ENCODE assay signal across 20 mouse cellular contexts in the genomic region with DNA sequence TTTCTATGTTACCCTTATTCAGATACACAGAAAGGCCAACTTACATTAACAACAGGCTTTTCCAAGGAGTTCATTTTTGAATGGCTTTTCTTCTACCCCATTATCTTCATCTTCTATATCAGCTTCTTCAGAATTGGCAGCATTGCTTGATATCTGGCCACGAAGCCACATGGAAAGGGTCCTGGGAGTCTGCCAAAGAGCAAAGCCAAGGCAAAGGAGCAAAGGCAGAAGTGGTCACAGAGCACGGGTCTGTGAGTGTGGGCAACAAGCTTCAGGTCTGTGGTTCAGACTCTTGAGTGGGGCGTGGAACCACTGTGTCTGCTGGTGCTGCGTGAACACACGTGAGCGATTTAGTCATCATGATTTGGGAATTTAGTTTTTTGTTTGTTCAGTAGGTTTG.
DNase-seq lines count a peak whose midpoint lies in the region; ATAC-seq and TF ChIP-seq lines count a peak whose summit lies in the region.
"Had no signal": no experiment of that assay in that cellular context is flagged by ENCODE, and none has a peak within 500 bp of the region (broad histone marks: within the 10 kb centered on the region; RNA-seq: fewer than 3 reads in every experiment).

No protein-coding gene starts in this region.

- peaks cover 45% of the 10 kb centered on the region for H3K4me1 ChIP-seq in cerebellum, adult 2 months (ENCODE audit: control insufficient read depth, insufficient read depth, low read length)
- H3K4me1 ChIP-seq in forebrain, embryonic 15.5 days, result peaks cover 13% of the 10 kb centered on the region; the same call in 1 of the 2 replicates
- H3K4me1 ChIP-seq in hindbrain, embryonic 14.5 days (replicated peaks; ENCODE audit: control insufficient read depth, insufficient read depth, low read length), result no peaks in the 10 kb centered on the region
- H3K4me1 ChIP-seq: embryonic facial prominence, embryonic 10.5 days; limb, embryonic 10.5 days; neural tube, embryonic 12.5 days had no signal

- H3K36me3 ChIP-seq in forebrain, embryonic 15.5 days, result peaks cover 2% of the 10 kb centered on the region; the same call in 1 of the 2 replicates
- H3K36me3 ChIP-seq in hindbrain, embryonic 14.5 days (replicated peaks; ENCODE audit: control insufficient read depth, insufficient read depth), result peaks cover 21% of the 10 kb centered on the region

- H3K4me2 ChIP-seq in forebrain, embryonic 15.5 days (replicated peaks), result no peak overlapping the region
- no peak overlapping the region for H3K4me2 ChIP-seq in hindbrain, embryonic 14.5 days (replicated peaks)
- H3K4me2 ChIP-seq: neural tube, embryonic 12.5 days had no signal

- no peaks in the 10 kb centered on the region for H3K9me3 ChIP-seq in forebrain, embryonic 15.5 days
- no peaks in the 10 kb centered on the region for H3K9me3 ChIP-seq in hindbrain, embryonic 14.5 days (ENCODE audit: control insufficient read depth, low read length)
- H3K9me3 ChIP-seq: embryonic facial prominence, embryonic 10.5 days; limb, embryonic 10.5 days; midbrain, embryonic 10.5 days; neural tube, embryonic 12.5 days had no signal

- no peak overlapping the region for H3K4me3 ChIP-seq in cerebellum, adult 2 months (replicated peaks; ENCODE audit: insufficient read depth, low read depth, low read length)
- no peak overlapping the region for H3K4me3 ChIP-seq in forebrain, embryonic 15.5 days
- H3K4me3 ChIP-seq in hindbrain, embryonic 14.5 days (replicated peaks; ENCODE audit: low read length), result no peak overlapping the region
- H3K4me3 ChIP-seq: embryonic facial prominence, embryonic 10.5 days; limb, embryonic 10.5 days; midbrain, embryonic 10.5 days; neural tube, embryonic 12.5 days had no signal

- DNase-seq in heart, postnatal 4 days, result peak; percentile 26
- DNase-seq in heart, postnatal 25 days (ENCODE audit: low spot score), result no peak
- peak; percentile 19 for DNase-seq in MEL-GATA-1-ER (ENCODE audit: extremely low read depth, low read depth)
- DNase-seq in cerebellum, adult 2 months, result peak; percentile 68 to 80
- peak; percentile 62 to 65 for DNase-seq in cerebellum, postnatal 36 days
- DNase-seq in hindbrain, embryonic 14.5 days (ENCODE audit: low spot score), result no peak
- no peak for DNase-seq in embryo, embryonic 10 days (ENCODE audit: low spot score)
- DNase-seq: adrenal gland, adult 8-10 months; gastrocnemius, postnatal 36 days; kidney, adult 8-10 months; kidney, postnatal 25 days; lung, adult 2 months; lung, postnatal 36 days; right cerebral cortex, adult 18-20 months; thymus, postnatal 4 days had no signal

- ATAC-seq in forebrain, embryonic 15.5 days (replicated peaks), result no peak
- no peak for ATAC-seq in hindbrain, embryonic 14.5 days (ENCODE audit: low FRiP score)

- no peak for TF ChIP-seq POLR2A in cerebellum, adult 2 months (IDR thresholded peaks at IDR 0.05; ENCODE audit: borderline replicate concordance, insufficient read depth, low read length)

- intact Hi-C loops in heart, postnatal 25 days (cut with DNase I), result no loop called here

- no peak overlapping the region for H3K9ac ChIP-seq in forebrain, embryonic 15.5 days (replicated peaks)
- H3K9ac ChIP-seq in hindbrain, embryonic 14.5 days, result no peak overlapping the region
- H3K9ac ChIP-seq: neural tube, embryonic 12.5 days had no signal

- TF ChIP-seq CTCF in cerebellum, adult 2 months (IDR thresholded peaks at IDR 0.05; ENCODE audit: borderline replicate concordance, insufficient read depth, low read depth, low read length), result no peak

- H3K27ac ChIP-seq in cerebellum, adult 2 months (ENCODE audit: insufficient read depth, low read length), result no peak overlapping the region
- H3K27ac ChIP-seq in forebrain, embryonic 15.5 days (replicated peaks), result no peak overlapping the region
- no peak overlapping the region for H3K27ac ChIP-seq in hindbrain, embryonic 14.5 days
- H3K27ac ChIP-seq: embryonic facial prominence, embryonic 10.5 days; limb, embryonic 10.5 days; midbrain, embryonic 10.5 days; neural tube, embryonic 12.5 days had no signal

- H3K27me3 ChIP-seq in cerebellum, adult 2 months (ENCODE audit: control insufficient read depth, insufficient read depth, low read length), result no peaks in the 10 kb centered on the region
- H3K27me3 ChIP-seq in forebrain, embryonic 15.5 days, result no peaks in the 10 kb centered on the region
- H3K27me3 ChIP-seq in hindbrain, embryonic 14.5 days (ENCODE audit: control insufficient read depth, insufficient read depth, low read length), result no peaks in the 10 kb centered on the region
- H3K27me3 ChIP-seq: neural tube, embryonic 12.5 days had no signal

- 60% methylated on average over 6 of the region's 6 CpGs for whole genome bisulfite sequencing in cerebellum, adult 2 months
- WGBS in forebrain, embryonic 15.5 days, result 87% methylated on average over 6 of the region's 6 CpGs
- WGBS in hindbrain, embryonic 14.5 days, result 93% methylated on average over 6 of the region's 6 CpGs

Comparison
In these comparisons a context has a peak if more than half of its experiments do, and no peak if none do; other contexts are left out.
1. DNase-seq: peak in heart, postnatal 4 days (single experiment), MEL-GATA-1-ER (single experiment), cerebellum, adult 2 months (2 of 2) and cerebellum, postnatal 36 days (2 of 2); none in heart, postnatal 25 days (single experiment), hindbrain, embryonic 14.5 days (single experiment) and embryo, embryonic 10 days (single experiment).